Mouse (Mus musculus) kidney, adult 8-10 months (tissue): Measurements from ENCODE around the gene Hcfc1.

Experiments
- DNase-seq, 2 experiments: peaks; one replicate each; pipeline ENCODE4 v3.0.0; 2022

Hcfc1 gene

GRCm38 (mm10) chrX:73941860-73942259, 24.3 kb downstream of the Hcfc1 start:
- DNase-seq, result no peak

GRCm38 (mm10) chrX:73931871-73932270, 34.3 kb downstream of the Hcfc1 start:
- DNase-seq, result no peak

GRCm38 (mm10) chrX:73930402-73931062, 35.6 kb downstream of the Hcfc1 start, which contains the start of gene Renbp:
TSS of gene Renbp (minus strand) at chrX:73930850.
- DNase-seq, result peak; percentile 83 to 84

GRCm38 (mm10) chrX:73922550-73922882, 43.6 kb downstream of the Hcfc1 start:
- DNase-seq, result no peak

GRCm38 (mm10) chrX:73921823-73922549, 44.2 kb downstream of the Hcfc1 start, which contains the start of the genes Arhgap4 and Naa10:
TSS of gene Arhgap4 (minus strand) at chrX:73921870.
TSS of gene Naa10 (minus strand) at chrX:73921944.
- peak; percentile 88 to 89 for DNase-seq

- DNase-seq, result peak in 1 of 2 experiments; percentile 10
Observed at GRCm38 (mm10) chrX:73921285-73921822, 44.8 kb downstream of the Hcfc1 start.

- DNase-seq, result no peak
Observed at GRCm38 (mm10) chrX:73918631-73919030, 47.5 kb downstream of the Hcfc1 start.

- no peak for DNase-seq
Observed at GRCm38 (mm10) chrX:73916945-73917344, 49.2 kb downstream of the Hcfc1 start.

GRCm38 (mm10) chrX:73914827-73915703, 51.1 kb downstream of the Hcfc1 start:
- DNase-seq, result peak; percentile 93 to 94

GRCm38 (mm10) chrX:73911588-73911987, 54.6 kb downstream of the Hcfc1 start:
- no peak for DNase-seq

- DNase-seq, result no peak
Observed at GRCm38 (mm10) chrX:73911156-73911555, 55.0 kb downstream of the Hcfc1 start.

- peak in 1 of 2 experiments; percentile 47 for DNase-seq
Observed at GRCm38 (mm10) chrX:73910451-73910850, 55.7 kb downstream of the Hcfc1 start.

GRCm38 (mm10) chrX:73910049-73910448, 56.1 kb downstream of the Hcfc1 start:
- no peak for DNase-seq

- DNase-seq, result no peak
Observed at GRCm38 (mm10) chrX:73897959-73898358, 68.2 kb downstream of the Hcfc1 start.

GRCm38 (mm10) chrX:73895719-73896118, 70.4 kb downstream of the Hcfc1 start, which contains the start of gene L1cam:
TSS of gene L1cam (minus strand) at chrX:73896105.
- DNase-seq, result peak; percentile 38 to 58

GRCm38 (mm10) chrX:73892833-73893232, 73.3 kb downstream of the Hcfc1 start:
- no peak for DNase-seq
